Mouse (Mus musculus): ENCODE data around the gene Mapk14.

DNA sequence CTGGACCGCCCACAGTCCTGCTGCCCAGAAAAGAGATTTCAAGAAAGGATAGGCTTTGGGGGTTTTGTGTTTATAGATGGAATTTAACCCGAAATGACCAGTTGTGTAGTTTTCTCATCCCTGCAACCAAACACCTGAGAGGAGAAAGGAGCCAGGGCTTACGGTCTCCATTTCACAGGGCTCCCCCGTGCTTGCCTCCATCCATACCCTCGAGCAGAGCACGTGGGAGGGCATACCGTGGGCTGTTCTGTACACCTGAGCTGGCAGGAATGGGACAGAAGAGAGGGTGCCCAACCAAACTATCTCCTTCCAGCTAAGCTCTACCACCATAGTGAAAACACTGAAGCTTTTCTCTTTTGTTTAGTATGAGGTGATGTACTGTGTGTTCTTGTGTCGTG lies 19.2 kb downstream of the Mapk14 start:
- TF ChIP-seq CTCF (IDR thresholded peaks at IDR 0.05; ENCODE audit: borderline replicate concordance, insufficient read depth, low read depth, low read length) (no peak), POLR2A (IDR thresholded peaks at IDR 0.05; ENCODE audit: borderline replicate concordance, insufficient read depth, low read length) (no peak)
